Mouse (Mus musculus): ENCODE data around the gene Psmd2. TPM values are rescaled to one million over a fixed set of nuclear protein-coding genes. Genes with fewer than 3 reads are reported as not detected.

Gene Psmd2
- polyA plus RNA-seq, 1 experiment from 2014 or later = 501 TPM

- Histone ChIP-seq H3K4me3 (ENCODE audit: low read depth, low read length) (no peak overlapping the region), H3K4me2 (ENCODE audit: low read depth, low read length) (no peak overlapping the region), H3K9ac (replicated peaks; ENCODE audit: low read length) (0 out of 2 replicates have a peak overlapping the region, but pooled peaks have one; percentile 2), H3K4me1 (ENCODE audit: control insufficient read depth, insufficient read depth, low read length) (peaks cover 13% of the 10 kb centered on the region), H3K27me3 (ENCODE audit: control insufficient read depth, insufficient read depth, low read length) (no peaks in the 10 kb centered on the region), H3K9me3 (replicated peaks; ENCODE audit: control insufficient read depth, low read length) (no peaks in the 10 kb centered on the region), H3K27ac (replicated peaks; ENCODE audit: low read depth, low read length) (no peak overlapping the region), H3K36me3 (replicated peaks; ENCODE audit: control insufficient read depth, insufficient read depth, low read depth, low read length) (no peaks in the 10 kb centered on the region)
- DNase-seq (ENCODE audit: low spot score) = no peak
- no peak for ATAC-seq (replicated peaks; ENCODE audit: insufficient number of reproducible peaks, low FRiP score, low TSS enrichment, low read depth)
- 28% methylated on average over 5 of the region's 5 CpGs for WGBS
These were observed 48.6 kb downstream of the Psmd2 start for GRCm38 (mm10) chr16:20700036-20700435.

- 45% methylated on average over 7 of the region's 7 CpGs for WGBS
- Histone ChIP-seq H3K27me3 (ENCODE audit: control insufficient read depth, insufficient read depth, low read length) (no peaks in the 10 kb centered on the region), H3K4me1 (ENCODE audit: control insufficient read depth, insufficient read depth, low read length) (peaks cover 8% of the 10 kb centered on the region), H3K27ac (replicated peaks; ENCODE audit: low read depth, low read length) (peak overlapping the region; percentile 25; the same call in 1 of the 2 replicates), H3K4me2 (ENCODE audit: low read depth, low read length) (no peak overlapping the region), H3K9ac (replicated peaks; ENCODE audit: low read length) (peak overlapping the region; percentile 50), H3K9me3 (replicated peaks; ENCODE audit: control insufficient read depth, low read length) (no peaks in the 10 kb centered on the region), H3K4me3 (ENCODE audit: low read depth, low read length) (no peak overlapping the region), H3K36me3 (replicated peaks; ENCODE audit: control insufficient read depth, insufficient read depth, low read depth, low read length) (no peaks in the 10 kb centered on the region; the same call in none of the 2 replicates)
- DNase-seq (ENCODE audit: low spot score) = no peak
- 0 out of 2 replicates have a peak, but pooled peaks have one; percentile 8 for ATAC-seq (replicated peaks; ENCODE audit: insufficient number of reproducible peaks, low FRiP score, low TSS enrichment, low read depth)
These were observed 49.9 kb downstream of the Psmd2 start for GRCm38 (mm10) chr16:20701316-20701715.

GRCm38 (mm10) chr16:20701729-20702521, 50.5 kb downstream of the Psmd2 start:
- Histone ChIP-seq H3K27me3 (ENCODE audit: control insufficient read depth, insufficient read depth, low read length) (no peaks in the 10 kb centered on the region), H3K36me3 (replicated peaks; ENCODE audit: control insufficient read depth, insufficient read depth, low read depth, low read length) (no peaks in the 10 kb centered on the region; the same call in none of the 2 replicates), H3K4me3 (ENCODE audit: low read depth, low read length) (no peak overlapping the region), H3K27ac (replicated peaks; ENCODE audit: low read depth, low read length) (peak overlapping the region; percentile 25), H3K9ac (replicated peaks; ENCODE audit: low read length) (peak overlapping the region; percentile 50), H3K4me1 (ENCODE audit: control insufficient read depth, insufficient read depth, low read length) (peaks cover 8% of the 10 kb centered on the region), H3K4me2 (ENCODE audit: low read depth, low read length) (0 out of 2 replicates have a peak overlapping the region, but pooled peaks have one; percentile 2), H3K9me3 (replicated peaks; ENCODE audit: control insufficient read depth, low read length) (no peaks in the 10 kb centered on the region)
- DNase-seq (ENCODE audit: low spot score) (peak; percentile 49), ATAC-seq (replicated peaks; ENCODE audit: insufficient number of reproducible peaks, low FRiP score, low TSS enrichment, low read depth) (peak; percentile 36; the same call in 1 of the 2 replicates)
- WGBS = 14% methylated on average over 12 of the region's 12 CpGs

GRCm38 (mm10) chr16:20702522-20702893, 51.1 kb downstream of the Psmd2 start:
- Histone ChIP-seq H3K27ac (replicated peaks; ENCODE audit: low read depth, low read length) (no peak overlapping the region; the same call in 1 of the 2 replicates), H3K27me3 (ENCODE audit: control insufficient read depth, insufficient read depth, low read length) (no peaks in the 10 kb centered on the region), H3K4me2 (ENCODE audit: low read depth, low read length) (no peak overlapping the region), H3K9me3 (replicated peaks; ENCODE audit: control insufficient read depth, low read length) (no peaks in the 10 kb centered on the region), H3K4me3 (ENCODE audit: low read depth, low read length) (no peak overlapping the region), H3K36me3 (replicated peaks; ENCODE audit: control insufficient read depth, insufficient read depth, low read depth, low read length) (no peaks in the 10 kb centered on the region; the same call in none of the 2 replicates), H3K9ac (replicated peaks; ENCODE audit: low read length) (peak overlapping the region; percentile 33), H3K4me1 (ENCODE audit: control insufficient read depth, insufficient read depth, low read length) (peaks cover 8% of the 10 kb centered on the region)
- peak; percentile 83 for DNase-seq (ENCODE audit: low spot score)
- ATAC-seq (replicated peaks; ENCODE audit: insufficient number of reproducible peaks, low FRiP score, low TSS enrichment, low read depth) = peak; percentile 71
- WGBS = 6% methylated on average over 8 of the region's 8 CpGs

GRCm38 (mm10) chr16:20703071-20703470, 51.6 kb downstream of the Psmd2 start:
- 92% methylated on average over 10 of the region's 10 CpGs for WGBS
- no peak for DNase-seq (ENCODE audit: low spot score)
- Histone ChIP-seq H3K4me3 (ENCODE audit: low read depth, low read length) (no peak overlapping the region), H3K4me2 (ENCODE audit: low read depth, low read length) (no peak overlapping the region), H3K9me3 (replicated peaks; ENCODE audit: control insufficient read depth, low read length) (no peaks in the 10 kb centered on the region), H3K36me3 (replicated peaks; ENCODE audit: control insufficient read depth, insufficient read depth, low read depth, low read length) (no peaks in the 10 kb centered on the region; the same call in none of the 2 replicates), H3K4me1 (ENCODE audit: control insufficient read depth, insufficient read depth, low read length) (peaks cover 8% of the 10 kb centered on the region), H3K9ac (replicated peaks; ENCODE audit: low read length) (no peak overlapping the region), H3K27me3 (ENCODE audit: control insufficient read depth, insufficient read depth, low read length) (no peaks in the 10 kb centered on the region), H3K27ac (replicated peaks; ENCODE audit: low read depth, low read length) (no peak overlapping the region)
- ATAC-seq (replicated peaks; ENCODE audit: insufficient number of reproducible peaks, low FRiP score, low TSS enrichment, low read depth) = no peak

- Histone ChIP-seq H3K4me2 (ENCODE audit: low read depth, low read length) (no peak overlapping the region), H3K27ac (replicated peaks; ENCODE audit: low read depth, low read length) (no peak overlapping the region), H3K9me3 (replicated peaks; ENCODE audit: control insufficient read depth, low read length) (no peaks in the 10 kb centered on the region), H3K36me3 (replicated peaks; ENCODE audit: control insufficient read depth, insufficient read depth, low read depth, low read length) (no peaks in the 10 kb centered on the region; the same call in none of the 2 replicates), H3K4me3 (ENCODE audit: low read depth, low read length) (no peak overlapping the region), H3K4me1 (ENCODE audit: control insufficient read depth, insufficient read depth, low read length) (peaks cover 8% of the 10 kb centered on the region), H3K27me3 (ENCODE audit: control insufficient read depth, insufficient read depth, low read length) (no peaks in the 10 kb centered on the region), H3K9ac (replicated peaks; ENCODE audit: low read length) (no peak overlapping the region)
- DNase-seq (ENCODE audit: low spot score) = no peak
- no peak for ATAC-seq (replicated peaks; ENCODE audit: insufficient number of reproducible peaks, low FRiP score, low TSS enrichment, low read depth)
- 88% methylated on average over 6 of the region's 6 CpGs for WGBS
These were observed 52.4 kb downstream of the Psmd2 start for GRCm38 (mm10) chr16:20703699-20704400.

GRCm38 (mm10) chr16:20705786-20706185, 54.3 kb downstream of the Psmd2 start:
- Histone ChIP-seq H3K4me3 (ENCODE audit: low read depth, low read length) (no peak overlapping the region), H3K36me3 (replicated peaks; ENCODE audit: control insufficient read depth, insufficient read depth, low read depth, low read length) (no peaks in the 10 kb centered on the region; the same call in none of the 2 replicates), H3K9ac (replicated peaks; ENCODE audit: low read length) (no peak overlapping the region), H3K4me2 (ENCODE audit: low read depth, low read length) (no peak overlapping the region), H3K9me3 (replicated peaks; ENCODE audit: control insufficient read depth, low read length) (no peaks in the 10 kb centered on the region), H3K27ac (replicated peaks; ENCODE audit: low read depth, low read length) (no peak overlapping the region), H3K4me1 (ENCODE audit: control insufficient read depth, insufficient read depth, low read length) (peaks cover 8% of the 10 kb centered on the region), H3K27me3 (ENCODE audit: control insufficient read depth, insufficient read depth, low read length) (no peaks in the 10 kb centered on the region)
- no peak for ATAC-seq (replicated peaks; ENCODE audit: insufficient number of reproducible peaks, low FRiP score, low TSS enrichment, low read depth)
- DNase-seq (ENCODE audit: low spot score) = no peak
- 83% methylated on average over 3 of the region's 3 CpGs for WGBS
